Mouse (Mus musculus): ENCODE data around the gene Ltbp1.

DNA sequence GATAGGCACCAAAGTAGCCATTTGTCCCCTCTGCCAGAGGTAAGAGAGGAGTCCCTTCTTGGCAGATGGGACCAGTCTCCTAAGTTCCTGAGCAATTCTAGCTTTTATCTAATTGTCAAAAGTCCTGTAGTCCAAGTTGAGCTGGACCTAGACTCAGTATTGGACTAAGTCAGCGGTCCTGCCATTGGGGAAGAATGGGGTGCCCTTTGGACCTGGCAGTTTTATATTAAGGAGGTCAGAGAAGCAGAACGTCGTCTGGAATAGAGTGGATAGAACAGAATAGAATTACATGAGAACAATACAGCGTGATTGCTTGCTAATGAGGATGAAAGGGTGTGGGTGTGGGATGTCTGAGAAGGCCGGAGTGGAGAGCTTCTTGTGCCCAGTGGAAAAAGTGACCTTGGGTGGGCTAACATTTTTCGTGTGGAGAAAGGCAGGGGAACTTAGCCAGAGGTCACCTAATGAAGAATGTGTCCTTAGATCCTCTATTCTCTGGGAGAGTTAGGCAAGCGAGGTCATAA is 167.4 kb downstream of the Ltbp1 start:
- no peak for TF ChIP-seq CTCF (IDR thresholded peaks at IDR 0.05; ENCODE audit: control insufficient read depth, insufficient read depth, low read length)
- no peak for TF ChIP-seq POLR2A (IDR thresholded peaks at IDR 0.05; ENCODE audit: borderline replicate concordance, control insufficient read depth, low read depth, low read length)
